Comparison of ENCODE assay signal across 28 mouse cellular contexts in genomic region chr3:53580596-53581254, GRCm38 (mm10).
DNase-seq lines count a peak whose midpoint lies in the region; ATAC-seq lines count a peak whose summit lies in the region.
"Had no signal": no experiment of that assay in that cellular context is flagged by ENCODE, and none has a peak within 500 bp of the region (broad histone marks: within the 10 kb centered on the region; RNA-seq: fewer than 3 reads in every experiment).

No protein-coding gene starts in this region.

- WGBS in kidney, embryonic 16.5 days, result 51% methylated on average over 5 of the region's 5 CpGs
- 46% methylated on average over 5 of the region's 5 CpGs for WGBS in lung, embryonic 16.5 days
- 45% methylated on average over 5 of the region's 5 CpGs for WGBS in stomach, embryonic 14.5 days
- WGBS in forebrain, embryonic 10.5 days, result 83% methylated on average over 5 of the region's 5 CpGs

- no peaks in the 10 kb centered on the region for H3K27me3 ChIP-seq in kidney, embryonic 16.5 days (ENCODE audit: insufficient read depth, low read length)
- H3K27me3 ChIP-seq in lung, embryonic 16.5 days (ENCODE audit: control insufficient read depth, insufficient read depth, low read depth, low read length), result no peaks in the 10 kb centered on the region
- H3K27me3 ChIP-seq in stomach, embryonic 14.5 days (ENCODE audit: control insufficient read depth, insufficient read depth, low read length), result no peaks in the 10 kb centered on the region
- no peaks in the 10 kb centered on the region for H3K27me3 ChIP-seq in forebrain, embryonic 10.5 days (ENCODE audit: poor library complexity, severe bottlenecking)
- H3K27me3 ChIP-seq: embryonic facial prominence, embryonic 12.5 days; forebrain, embryonic 15.5 days; heart, embryonic 12.5 days; liver, embryonic 15.5 days; neural tube, embryonic 13.5 days had no signal

- H3K4me1 ChIP-seq in kidney, embryonic 16.5 days (ENCODE audit: insufficient read depth, low read length), result peaks cover 6% of the 10 kb centered on the region
- H3K4me1 ChIP-seq in lung, embryonic 16.5 days (replicated peaks; ENCODE audit: control insufficient read depth, insufficient read depth, low read length), result no peaks in the 10 kb centered on the region; the same call in 1 of the 2 replicates
- peaks cover 9% of the 10 kb centered on the region; the same call in 1 of the 2 replicates for H3K4me1 ChIP-seq in stomach, embryonic 14.5 days (ENCODE audit: control insufficient read depth, insufficient read depth, low read length)
- H3K4me1 ChIP-seq in forebrain, embryonic 10.5 days, result peaks cover 23% of the 10 kb centered on the region
- H3K4me1 ChIP-seq: forebrain, embryonic 15.5 days; liver, embryonic 15.5 days had no signal

- 0 out of 2 replicates have a peak, but pooled peaks have one; percentile 6 for ATAC-seq in kidney, embryonic 16.5 days (ENCODE audit: low FRiP score, low TSS enrichment)
- ATAC-seq in lung, embryonic 16.5 days (ENCODE audit: low read depth), result peak; percentile 73
- ATAC-seq in hematopoietic stem cell, adult 5-6 weeks (replicated peaks in 1 of 2; ENCODE audit: insufficient read depth in 1 of 2, low FRiP score in 2 of 2, low TSS enrichment in 1 of 2, low read depth in 1 of 2, poor library complexity in 2 of 2, severe bottlenecking in 2 of 2), result peak; percentile 25 to 37; a peak in 2 of 4 replicates
- ATAC-seq in stomach, embryonic 14.5 days (ENCODE audit: insufficient number of reproducible peaks, insufficient read depth, low FRiP score, low read depth), result no peak; the same call in 1 of the 2 replicates
- ATAC-seq: forebrain, embryonic 15.5 days; inflammation-experienced regulatory T-cells, adult 6 months; Patski had no signal

- H3K9me3 ChIP-seq in kidney, embryonic 16.5 days (ENCODE audit: low read length), result no peaks in the 10 kb centered on the region
- H3K9me3 ChIP-seq in lung, embryonic 16.5 days (ENCODE audit: control insufficient read depth, low read length), result no peaks in the 10 kb centered on the region
- no peaks in the 10 kb centered on the region for H3K9me3 ChIP-seq in stomach, embryonic 14.5 days (ENCODE audit: control insufficient read depth, low read depth, low read length)
- H3K9me3 ChIP-seq in forebrain, embryonic 10.5 days, result no peaks in the 10 kb centered on the region
- H3K9me3 ChIP-seq: embryonic facial prominence, embryonic 12.5 days; forebrain, embryonic 15.5 days; heart, embryonic 12.5 days; liver, embryonic 15.5 days; midbrain, embryonic 10.5 days; neural tube, embryonic 13.5 days had no signal

- no peak overlapping the region for H3K4me3 ChIP-seq in kidney, embryonic 16.5 days (ENCODE audit: low read length)
- no peak overlapping the region for H3K4me3 ChIP-seq in lung, embryonic 16.5 days (ENCODE audit: low read length)
- H3K4me3 ChIP-seq in stomach, embryonic 14.5 days (ENCODE audit: low read depth, low read length), result no peak overlapping the region
- H3K4me3 ChIP-seq in forebrain, embryonic 10.5 days, result no peak overlapping the region
- H3K4me3 ChIP-seq: embryonic facial prominence, embryonic 12.5 days; forebrain, embryonic 15.5 days; gastrocnemius, adult 2 months; heart, embryonic 12.5 days; liver, embryonic 15.5 days; midbrain, embryonic 10.5 days; myocyte; neural tube, embryonic 13.5 days had no signal

- H3K36me3 ChIP-seq in kidney, embryonic 16.5 days (ENCODE audit: insufficient read depth, low read length), result no peaks in the 10 kb centered on the region
- no peaks in the 10 kb centered on the region for H3K36me3 ChIP-seq in lung, embryonic 16.5 days (ENCODE audit: control insufficient read depth, insufficient read depth, low read length)
- H3K36me3 ChIP-seq in stomach, embryonic 14.5 days (ENCODE audit: control insufficient read depth, insufficient read depth, low read length), result no peaks in the 10 kb centered on the region
- no peaks in the 10 kb centered on the region for H3K36me3 ChIP-seq in forebrain, embryonic 10.5 days (replicated peaks)
- H3K36me3 ChIP-seq: embryonic facial prominence, embryonic 12.5 days; forebrain, embryonic 15.5 days; heart, embryonic 12.5 days; liver, embryonic 15.5 days; midbrain, embryonic 10.5 days; neural tube, embryonic 13.5 days had no signal

- no peak overlapping the region for H3K9ac ChIP-seq in kidney, embryonic 16.5 days (replicated peaks; ENCODE audit: low read length)
- H3K9ac ChIP-seq in lung, embryonic 16.5 days (ENCODE audit: low read length), result no peak overlapping the region
- no peak overlapping the region for H3K9ac ChIP-seq in stomach, embryonic 14.5 days (replicated peaks; ENCODE audit: low read depth, low read length)
- H3K9ac ChIP-seq: embryonic facial prominence, embryonic 12.5 days; forebrain, embryonic 15.5 days; heart, embryonic 12.5 days; hindbrain, embryonic 14.5 days; liver, embryonic 15.5 days; neural tube, embryonic 13.5 days had no signal

- H3K4me2 ChIP-seq in kidney, embryonic 16.5 days (replicated peaks; ENCODE audit: low read depth, low read length), result no peak overlapping the region
- H3K4me2 ChIP-seq in lung, embryonic 16.5 days (ENCODE audit: low read depth, low read length), result no peak overlapping the region
- no peak overlapping the region for H3K4me2 ChIP-seq in stomach, embryonic 14.5 days (replicated peaks; ENCODE audit: low read depth, low read length)
- H3K4me2 ChIP-seq: embryonic facial prominence, embryonic 12.5 days; forebrain, embryonic 15.5 days; heart, embryonic 12.5 days; hindbrain, embryonic 14.5 days; liver, embryonic 15.5 days; neural tube, embryonic 13.5 days had no signal

- peak overlapping the region; percentile 47; the same call in 1 of the 2 replicates for H3K27ac ChIP-seq in kidney, embryonic 16.5 days (ENCODE audit: low read length)
- H3K27ac ChIP-seq in lung, embryonic 16.5 days (ENCODE audit: low read length), result peak overlapping the region; percentile 41; the same call in 1 of the 2 replicates
- peak overlapping the region; percentile 61 for H3K27ac ChIP-seq in stomach, embryonic 14.5 days (ENCODE audit: low read length)
- H3K27ac ChIP-seq in forebrain, embryonic 10.5 days, result no peak overlapping the region
- H3K27ac ChIP-seq: embryonic facial prominence, embryonic 12.5 days; forebrain, embryonic 15.5 days; gastrocnemius, adult 2 months; hindbrain, embryonic 14.5 days; liver, embryonic 15.5 days; macrophage; midbrain, embryonic 10.5 days; neural tube, embryonic 13.5 days had no signal

- no peak for DNase-seq in kidney, adult 18-20 months
- no peak for DNase-seq in lung, postnatal 14 days
- no peak for DNase-seq in forebrain, embryonic 10.5 days (ENCODE audit: extremely low spot score, low spot score)
- no peak for DNase-seq in embryo, embryonic 11 days
- DNase-seq: adrenal gland, postnatal 10 days; cerebellum, adult 8-10 months; cerebellum, postnatal 25 days; gastrocnemius, adult 2 months; gastrocnemius, postnatal 36 days; heart, adult 18-20 months; heart, postnatal 4 days; kidney, postnatal 14 days; thymus, postnatal 4 days had no signal
